Mouse (Mus musculus) adrenal gland, postnatal 10 days (tissue): ENCODE results near the gene Rhox13. TPM values are rescaled to one million over a fixed set of nuclear protein-coding genes. Genes with fewer than 3 reads are reported as not detected.

Source experiments
- DNase-seq: peaks from one replicate; pipeline ENCODE4 v3.0.0; 2021; ENCODE audit warnings: mixed read lengths
- long read RNA-seq, 2 experiments: library from polyadenylated mRNA; stranded (forward); transcript quantifications; one replicate each; pipeline ENCODE4 v2.0.0; 2021
- total RNA-seq, 2 experiments: library from RNA; stranded (reverse); gene quantifications; 2 replicates each; pipeline ENCODE4 v1.2.3; 2021

Gene Rhox13
- total RNA-seq = not detected
- long read RNA-seq, experiment 1 = 0 reads
- long read RNA-seq, experiment 2 = 0 reads

- DNase-seq = no peak
These were observed at the start of gene Rhox13 for GRCm38 (mm10) chrX:38120982-38121381. Gene Rhox13 (plus strand): TSS chrX:38121219.

- DNase-seq = peak; percentile 65
These were observed 36.8 kb upstream of the Rhox13 start for GRCm38 (mm10) chrX:38084226-38084625.

GRCm38 (mm10) chrX:38085041-38085440 lies 36.0 kb upstream of the Rhox13 start, which contains the start of gene Rhox11:
Gene Rhox11 (minus strand): TSS chrX:38085141.
- no peak for DNase-seq

- no peak for DNase-seq
These were observed 10.2 kb upstream of the Rhox13 start, which contains the start of gene Rhox12 for GRCm38 (mm10) chrX:38110807-38111206. Gene Rhox12 (minus strand): TSS chrX:38110907.

- no peak for DNase-seq
These were observed 459 bp downstream of the Rhox13 start for GRCm38 (mm10) chrX:38121478-38121877.

GRCm38 (mm10) chrX:38159097-38159496 lies 38.1 kb downstream of the Rhox13 start:
- no peak for DNase-seq

- no peak for DNase-seq
These were observed 44.3 kb downstream of the Rhox13 start for GRCm38 (mm10) chrX:38165315-38165714.

- no peak for DNase-seq
These were observed 45.0 kb downstream of the Rhox13 start for GRCm38 (mm10) chrX:38166064-38166463.

- no peak for DNase-seq
These were observed 45.6 kb downstream of the Rhox13 start for GRCm38 (mm10) chrX:38166592-38166991.

Other genes with a start within 250 kb of the Rhox13 start
- not detected for gene Rhox8, start 242.3 kb upstream of the Rhox13 start, total RNA-seq
- gene Rhox7b, start 224.0 kb upstream of the Rhox13 start, total RNA-seq = not detected
- gene Rhox9, start 219.4 kb upstream of the Rhox13 start, total RNA-seq = not detected
- gene Btg1-ps1, start 102.4 kb upstream of the Rhox13 start, total RNA-seq = not detected
- not detected for gene Btg1-ps2, start 78.1 kb upstream of the Rhox13 start, total RNA-seq
- not detected for gene Rhox10, start 54.7 kb upstream of the Rhox13 start, total RNA-seq
- gene Rhox11, start 36.1 kb upstream of the Rhox13 start, total RNA-seq = not detected
- gene Rhox12, start 10.3 kb upstream of the Rhox13 start, total RNA-seq = not detected
- 10 to 100 TPM; 23.7 to 25.9 TPM for gene Zbtb33, start 68.6 kb downstream of the Rhox13 start, total RNA-seq
- 10 to 100 TPM; 14.1 to 21.1 TPM for gene Tmem255a, start 131.2 kb downstream of the Rhox13 start, total RNA-seq
- gene Atp1b4, start 195.0 kb downstream of the Rhox13 start, total RNA-seq = 10 to 100 TPM in 1 of 2 experiments, 1 to 10 TPM in 1; 4.5 to 43.1 TPM